Mouse (Mus musculus): ENCODE measurements around the gene Eif5.

DNA sequence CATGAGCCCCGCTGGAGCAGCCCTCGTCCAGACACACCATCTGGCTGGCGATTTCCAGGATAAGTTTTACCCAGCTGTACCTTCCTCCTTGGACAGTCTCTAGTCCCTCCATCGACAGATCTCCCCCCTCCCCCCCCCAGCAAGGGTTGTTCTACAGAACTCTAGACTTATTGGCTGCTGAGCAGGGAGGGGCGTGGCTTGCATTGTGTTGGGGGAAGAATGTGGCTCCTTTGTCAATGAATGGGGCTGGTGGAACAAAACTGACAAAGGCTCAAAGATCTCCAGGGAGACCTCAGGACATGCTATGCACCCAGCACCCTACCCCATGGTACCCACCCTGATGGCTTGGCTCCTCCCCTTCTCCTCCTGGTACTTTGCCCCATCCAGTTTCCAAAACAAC lies 37.1 kb upstream of the Eif5 start:
- TF ChIP-seq POLR2A (IDR thresholded peaks at IDR 0.05; ENCODE audit: insufficient read length, low read depth), result no peak
- no peak for TF ChIP-seq E2F4 (IDR thresholded peaks at IDR 0.05; ENCODE audit: insufficient read depth)
- TF ChIP-seq USF1 (IDR thresholded peaks at IDR 0.05; ENCODE audit: low read depth), result no peak
- no peak for TF ChIP-seq MAX (IDR thresholded peaks at IDR 0.05; ENCODE audit: low read depth)
- no peak for TF ChIP-seq SRF (IDR thresholded peaks at IDR 0.05; ENCODE audit: control insufficient read depth, insufficient read length, low read depth)
